Mouse (Mus musculus): ENCODE data around the gene Spire2. TPM values are rescaled to one million over a fixed set of nuclear protein-coding genes. Genes with fewer than 3 reads are reported as not detected.

The Spire2 gene
- polyA plus RNA-seq, 1 experiment from 2014 or later, result 40.2 TPM

DNA sequence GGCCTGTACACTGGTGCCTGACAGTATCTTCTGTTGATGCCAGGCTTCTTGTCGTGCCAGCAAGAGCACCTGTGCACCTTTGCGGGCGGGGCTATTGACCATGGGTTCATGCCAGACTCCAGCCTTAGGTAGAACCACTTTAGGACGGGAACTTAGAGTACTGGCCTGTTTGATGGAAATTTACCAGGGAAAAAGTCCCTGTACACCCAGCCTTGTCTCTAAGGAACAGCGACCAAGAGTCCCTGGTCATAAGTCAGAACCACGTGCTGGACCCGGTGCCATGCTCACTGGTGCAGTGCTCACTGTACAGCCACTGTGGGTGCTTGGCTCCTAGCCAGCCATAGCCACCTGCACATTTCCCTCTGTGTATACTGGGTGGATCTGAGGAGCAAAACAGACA is 56.5 kb downstream of the Spire2 start:
- no peak overlapping the region for H3K9ac ChIP-seq
- WGBS, result 95% methylated on average over 7 of the region's 7 CpGs

DNA sequence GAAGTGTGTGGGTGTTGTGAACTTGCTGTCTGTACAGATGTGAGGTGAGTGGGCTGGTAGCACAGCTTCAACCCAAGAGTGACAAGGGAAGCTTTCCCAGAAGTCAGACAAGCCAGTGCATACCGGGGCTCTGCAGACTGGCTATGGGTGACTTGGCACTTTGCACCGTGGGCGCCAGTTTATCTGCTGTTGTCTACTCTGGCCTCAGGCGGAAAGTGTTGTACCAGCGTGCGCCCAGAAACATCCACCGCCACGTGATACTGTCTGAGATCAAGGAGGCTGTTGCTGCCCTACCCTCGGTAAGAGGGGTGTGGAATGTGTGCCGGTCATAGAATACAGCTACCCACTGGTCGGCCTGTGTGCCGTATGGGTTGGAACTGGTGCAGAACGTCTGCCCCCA is 65.8 kb downstream of the Spire2 start:
- Histone ChIP-seq H3K27ac (replicated peaks) (no peak overlapping the region), H3K9me3 (no peaks in the 10 kb centered on the region), H3K9ac (no peak overlapping the region), H3K27me3 (no peaks in the 10 kb centered on the region), H3K4me3 (no peak overlapping the region), H3K4me1 (replicated peaks) (no peaks in the 10 kb centered on the region), H3K4me2 (no peak overlapping the region), H3K36me3 (peaks cover 100% of the 10 kb centered on the region)
- no peak for ATAC-seq (ENCODE audit: low read depth)
- WGBS, result 95% methylated on average over 13 of the region's 13 CpGs

More for the DNA sequence above, 56.5 kb downstream of the Spire2 start:
- Histone ChIP-seq H3K36me3 (peaks cover 100% of the 10 kb centered on the region), H3K4me3 (no peak overlapping the region), H3K27me3 (no peaks in the 10 kb centered on the region), H3K27ac (replicated peaks) (no peak overlapping the region), H3K4me2 (no peak overlapping the region), H3K9me3 (no peaks in the 10 kb centered on the region), H3K4me1 (replicated peaks) (no peaks in the 10 kb centered on the region)
- ATAC-seq (ENCODE audit: low read depth), result no peak

DNA sequence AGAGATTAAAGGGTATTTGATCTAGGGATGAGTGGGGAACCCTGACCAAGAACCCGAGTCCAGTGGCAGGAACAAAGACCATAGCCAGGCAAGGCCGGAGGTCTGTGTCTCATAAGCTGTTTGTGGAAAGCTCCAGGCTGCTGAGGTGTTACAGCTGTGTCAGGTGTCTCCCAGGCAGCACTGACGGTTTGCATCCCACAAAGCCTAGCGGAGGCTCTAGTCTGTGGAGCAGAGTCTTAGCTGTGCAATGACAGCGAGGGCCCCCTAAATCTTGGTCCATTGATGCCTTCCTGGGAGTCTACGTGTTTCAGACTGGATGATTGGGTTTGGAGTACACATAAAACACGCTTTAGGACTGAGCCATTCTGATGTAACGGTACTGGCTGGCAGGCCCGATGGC is 69.4 kb downstream of the Spire2 start:
- WGBS, result 91% methylated on average over 9 of the region's 9 CpGs
- peaks cover 13% of the 10 kb centered on the region for H3K4me1 ChIP-seq (replicated peaks)
- H3K9ac ChIP-seq, result no peak overlapping the region
- H3K4me2 ChIP-seq, result no peak overlapping the region
- no peak for ATAC-seq (ENCODE audit: low read depth)
- no peaks in the 10 kb centered on the region for H3K9me3 ChIP-seq
- H3K36me3 ChIP-seq, result peaks cover 77% of the 10 kb centered on the region
- no peak overlapping the region for H3K4me3 ChIP-seq
- no peaks in the 10 kb centered on the region for H3K27me3 ChIP-seq
- H3K27ac ChIP-seq (replicated peaks), result no peak overlapping the region

DNA sequence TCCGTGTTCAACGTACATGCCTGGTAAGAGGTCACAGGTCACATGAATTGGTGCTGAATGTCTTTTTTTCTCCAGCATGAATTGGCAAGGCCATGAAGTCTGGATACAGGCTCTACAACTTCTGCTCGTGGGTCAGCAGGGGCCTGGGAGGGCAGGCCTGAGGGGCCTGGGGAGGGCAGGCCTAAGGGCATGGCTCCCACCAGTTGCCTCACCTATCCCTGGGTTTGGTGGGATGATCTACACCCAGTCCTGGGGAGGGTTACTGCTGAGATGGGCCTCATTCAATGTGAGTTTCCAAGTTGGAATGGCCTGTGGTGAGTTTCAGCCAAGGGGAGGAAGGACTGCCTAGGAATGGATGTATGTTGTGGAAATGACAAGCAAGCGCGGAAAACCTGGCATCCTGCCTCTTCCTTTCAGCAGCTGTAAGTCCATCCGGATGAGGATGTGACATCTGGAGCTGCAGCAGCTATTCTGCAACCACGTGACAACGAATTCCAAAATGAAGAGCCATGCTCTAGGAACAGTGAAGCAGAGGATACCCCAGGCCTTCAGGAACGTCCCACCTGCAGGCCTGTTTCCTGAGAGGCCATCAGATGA is 70.3 kb downstream of the Spire2 start:
- H3K27me3 ChIP-seq, result no peaks in the 10 kb centered on the region; the same call in 1 of the 2 replicates
- H3K36me3 ChIP-seq, result peaks cover 68% of the 10 kb centered on the region
- peaks cover 15% of the 10 kb centered on the region for H3K4me1 ChIP-seq (replicated peaks)
- H3K9ac ChIP-seq, result no peak overlapping the region
- ATAC-seq (ENCODE audit: low read depth), result no peak
- H3K4me2 ChIP-seq, result no peak overlapping the region
- no peak overlapping the region for H3K4me3 ChIP-seq
- WGBS, result 86% methylated on average over 9 of the region's 9 CpGs
- H3K27ac ChIP-seq (replicated peaks), result no peak overlapping the region
- H3K9me3 ChIP-seq, result no peaks in the 10 kb centered on the region

DNA sequence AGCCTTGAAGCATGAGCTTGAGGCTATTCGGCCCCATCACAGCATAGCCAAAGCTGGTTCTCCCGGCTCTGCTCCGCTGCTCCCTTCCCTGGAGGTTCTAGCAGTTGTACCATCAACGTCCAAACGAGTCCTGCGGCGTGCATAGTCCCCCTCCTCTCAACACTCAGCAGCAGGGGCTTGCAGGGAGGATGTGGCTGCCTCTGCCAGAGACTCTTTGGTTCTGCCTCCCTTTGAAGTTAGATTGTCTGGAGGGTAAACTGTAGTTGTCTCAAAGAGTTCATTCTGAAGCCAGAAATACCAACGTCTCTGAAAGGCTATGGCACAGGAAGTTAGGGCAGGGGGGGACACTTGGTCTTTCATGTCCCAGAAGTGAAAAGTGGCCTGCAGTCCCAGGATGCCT is 72.0 kb downstream of the Spire2 start:
- ATAC-seq (ENCODE audit: low read depth), result no peak
- Histone ChIP-seq H3K4me3 (no peak overlapping the region), H3K4me2 (no peak overlapping the region), H3K36me3 (peaks cover 51% of the 10 kb centered on the region), H3K27me3 (no peaks in the 10 kb centered on the region; the same call in 1 of the 2 replicates), H3K27ac (replicated peaks) (no peak overlapping the region), H3K9me3 (no peaks in the 10 kb centered on the region), H3K9ac (0 out of 2 replicates have a peak overlapping the region, but pooled peaks have one; percentile 34), H3K4me1 (replicated peaks) (peaks cover 22% of the 10 kb centered on the region)
- 37% methylated on average over 8 of the region's 8 CpGs for WGBS

DNA sequence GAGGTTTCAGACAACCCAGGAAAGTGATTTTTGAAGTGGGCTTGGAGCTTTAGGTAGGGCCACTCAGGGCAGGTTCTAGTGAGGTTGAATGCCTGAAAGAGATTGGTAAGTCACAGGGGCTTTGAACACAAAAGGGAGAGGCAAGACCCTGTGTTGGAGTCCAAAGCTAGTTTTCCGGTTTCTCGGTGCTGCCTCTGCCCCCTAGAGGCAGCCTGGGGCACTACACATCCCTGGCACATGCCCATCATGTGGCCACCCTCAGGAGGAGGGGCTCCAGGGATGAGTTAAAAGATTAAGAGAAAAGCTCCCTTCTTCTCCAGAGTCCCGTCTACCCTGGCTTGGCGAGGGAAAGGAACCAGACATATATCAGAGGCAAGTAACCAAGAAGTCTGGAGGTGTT is 74.3 kb downstream of the Spire2 start, which contains the start of gene Mc1r:
Gene Mc1r, plus strand, starts transcription at position 322 of the 400 bp plus-strand sequence.
- H3K4me3 ChIP-seq, result no peak within 1 kb of the TSS
- no peak within 1 kb of the TSS for H3K9ac ChIP-seq
- no peak within 1 kb of the TSS for H3K27ac ChIP-seq (replicated peaks)
- H3K4me1 ChIP-seq (replicated peaks), result peaks cover 34% of the 10 kb centered on the region
- H3K27me3 ChIP-seq, result no peaks in the 10 kb centered on the region; the same call in 1 of the 2 replicates
- 7% methylated on average over 4 of the region's 4 CpGs for WGBS
- peaks cover 28% of the 10 kb centered on the region for H3K36me3 ChIP-seq
- 0 out of 2 replicates have a peak within 1 kb of the TSS, but pooled peaks have one; percentile 7 for H3K4me2 ChIP-seq
- H3K9me3 ChIP-seq, result no peaks in the 10 kb centered on the region
- no peak for ATAC-seq (ENCODE audit: low read depth)

DNA sequence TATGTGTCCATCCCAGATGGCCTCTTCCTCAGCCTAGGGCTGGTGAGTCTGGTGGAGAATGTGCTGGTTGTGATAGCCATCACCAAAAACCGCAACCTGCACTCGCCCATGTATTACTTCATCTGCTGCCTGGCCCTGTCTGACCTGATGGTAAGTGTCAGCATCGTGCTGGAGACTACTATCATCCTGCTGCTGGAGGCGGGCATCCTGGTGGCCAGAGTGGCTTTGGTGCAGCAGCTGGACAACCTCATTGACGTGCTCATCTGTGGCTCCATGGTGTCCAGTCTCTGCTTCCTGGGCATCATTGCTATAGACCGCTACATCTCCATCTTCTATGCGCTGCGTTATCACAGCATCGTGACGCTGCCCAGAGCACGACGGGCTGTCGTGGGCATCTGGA is 75.1 kb downstream of the Spire2 start:
- Histone ChIP-seq H3K4me3 (no peak overlapping the region), H3K36me3 (peaks cover 20% of the 10 kb centered on the region), H3K9ac (no peak overlapping the region), H3K4me2 (no peak overlapping the region), H3K9me3 (no peaks in the 10 kb centered on the region), H3K4me1 (replicated peaks) (peaks cover 34% of the 10 kb centered on the region), H3K27ac (replicated peaks) (no peak overlapping the region), H3K27me3 (no peaks in the 10 kb centered on the region; the same call in 1 of the 2 replicates)
- 92% methylated on average over 13 of the region's 13 CpGs for WGBS
- ATAC-seq (ENCODE audit: low read depth), result no peak

DNA sequence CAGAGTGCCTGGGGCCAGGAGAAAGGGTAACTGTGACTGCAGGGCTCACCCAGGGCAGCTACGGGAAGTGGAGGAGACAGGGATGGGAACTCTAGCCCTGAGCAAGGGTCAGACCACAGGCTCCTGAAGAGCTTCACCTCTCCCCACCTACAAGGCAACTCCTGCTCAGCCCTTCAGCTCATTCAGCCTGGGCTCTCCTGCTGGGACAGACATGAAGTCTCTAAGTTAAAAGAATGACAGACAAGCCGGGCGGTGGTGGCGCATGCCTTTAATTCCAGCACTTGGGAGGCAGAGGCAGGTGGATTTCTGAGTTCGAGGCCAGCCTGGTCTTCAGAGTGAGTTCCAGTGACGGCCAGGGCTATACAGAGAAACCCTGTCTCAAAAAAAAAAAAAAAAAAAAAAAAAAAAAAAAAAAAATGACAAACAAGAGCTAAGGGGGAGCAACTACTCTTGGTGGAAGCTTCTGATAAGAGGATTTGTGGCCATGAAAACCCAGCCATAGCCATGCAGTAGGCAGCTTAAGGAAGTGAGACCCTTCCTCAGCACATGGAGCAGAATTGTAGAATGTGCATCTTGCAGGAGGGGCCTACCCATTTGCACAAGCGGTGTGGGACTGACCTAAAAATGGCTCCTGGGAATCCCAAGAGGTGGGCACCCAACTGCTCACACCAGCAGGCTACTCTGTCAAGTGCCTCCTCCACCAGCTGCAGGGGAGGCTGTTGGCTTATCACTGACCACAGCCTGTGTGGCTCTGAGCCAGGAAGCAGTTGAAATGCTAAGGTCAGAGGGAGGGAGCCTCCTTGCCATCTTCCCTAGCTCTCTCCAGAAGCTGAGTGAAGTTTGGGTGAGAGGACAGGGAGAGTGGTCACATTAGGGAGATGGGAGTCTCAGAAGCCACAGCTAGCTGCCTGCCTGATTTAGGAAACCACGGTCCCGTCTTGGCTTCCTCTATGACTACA is 76.4 kb downstream of the Spire2 start:
- 75% methylated on average over 9 of the region's 9 CpGs for WGBS
- Histone ChIP-seq H3K9ac (peak overlapping the region; percentile 100), H3K36me3 (peaks cover 7% of the 10 kb centered on the region; the same call in 1 of the 2 replicates), H3K4me3 (peak overlapping the region; percentile 87), H3K27me3 (no peaks in the 10 kb centered on the region; the same call in 1 of the 2 replicates), H3K9me3 (no peaks in the 10 kb centered on the region), H3K27ac (replicated peaks) (peak overlapping the region; percentile 98), H3K4me1 (replicated peaks) (peaks cover 34% of the 10 kb centered on the region), H3K4me2 (peak overlapping the region; percentile 85)
- ATAC-seq (ENCODE audit: low read depth), result no peak

DNA sequence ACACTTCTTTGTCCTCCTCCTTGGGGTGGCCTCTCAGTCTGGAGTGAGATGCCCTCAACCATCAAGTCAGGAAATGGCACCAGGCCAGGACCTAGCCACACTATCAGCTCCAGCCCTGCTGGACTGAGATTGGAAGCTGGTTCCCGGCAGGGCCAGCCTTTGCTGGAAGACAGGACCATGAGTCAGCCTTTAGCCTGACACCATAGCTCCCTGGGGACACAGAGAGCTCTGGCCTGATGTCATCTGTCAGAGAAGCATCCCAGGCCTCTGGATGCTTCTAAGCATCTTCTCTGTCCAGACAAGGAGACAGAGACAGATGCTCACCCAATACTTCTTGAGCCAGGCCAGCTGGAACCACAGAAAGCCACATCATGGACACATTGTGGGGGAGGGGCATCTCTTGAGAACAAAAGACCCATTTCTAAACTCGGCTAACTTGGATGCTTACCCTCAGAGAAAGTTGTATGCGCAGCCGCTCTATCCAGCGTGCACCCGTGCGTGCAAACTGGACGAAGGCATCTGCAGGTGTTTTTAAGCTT is 77.6 kb downstream of the Spire2 start:
- WGBS, result 24% methylated on average over 8 of the region's 8 CpGs

DNA sequence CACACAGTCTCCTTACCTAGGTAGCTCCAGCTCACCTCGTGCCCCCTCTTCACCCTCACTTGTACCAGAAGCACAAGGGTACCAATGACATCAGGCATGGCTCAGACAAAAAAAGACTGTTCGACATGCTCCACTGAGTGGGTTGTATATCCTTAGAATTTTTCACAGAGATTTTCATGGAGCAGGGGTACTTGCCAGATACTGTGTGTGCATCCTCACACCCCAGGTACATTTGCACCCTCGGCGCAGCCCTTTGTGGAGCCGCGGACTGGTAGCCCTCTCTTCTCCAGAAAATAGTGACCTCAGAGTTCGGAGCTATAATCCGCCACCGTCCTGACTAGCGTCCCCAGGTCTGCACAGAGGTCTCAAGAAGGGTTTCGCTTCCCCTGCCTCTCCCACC is 78.3 kb downstream of the Spire2 start:
- peak overlapping the region; percentile 85 for H3K4me2 ChIP-seq

More for the DNA sequence above, 77.6 kb downstream of the Spire2 start:
- H3K4me3 ChIP-seq, result peak overlapping the region; percentile 87
- peak overlapping the region; percentile 100 for H3K9ac ChIP-seq
- H3K9me3 ChIP-seq, result no peaks in the 10 kb centered on the region
- H3K27ac ChIP-seq (replicated peaks), result peak overlapping the region; percentile 98
- peak overlapping the region; percentile 85 for H3K4me2 ChIP-seq
- peaks cover 31% of the 10 kb centered on the region for H3K4me1 ChIP-seq (replicated peaks)
- no peak for ATAC-seq (ENCODE audit: low read depth)
- H3K36me3 ChIP-seq, result no peaks in the 10 kb centered on the region
- H3K27me3 ChIP-seq, result no peaks in the 10 kb centered on the region; the same call in 1 of the 2 replicates

DNA sequence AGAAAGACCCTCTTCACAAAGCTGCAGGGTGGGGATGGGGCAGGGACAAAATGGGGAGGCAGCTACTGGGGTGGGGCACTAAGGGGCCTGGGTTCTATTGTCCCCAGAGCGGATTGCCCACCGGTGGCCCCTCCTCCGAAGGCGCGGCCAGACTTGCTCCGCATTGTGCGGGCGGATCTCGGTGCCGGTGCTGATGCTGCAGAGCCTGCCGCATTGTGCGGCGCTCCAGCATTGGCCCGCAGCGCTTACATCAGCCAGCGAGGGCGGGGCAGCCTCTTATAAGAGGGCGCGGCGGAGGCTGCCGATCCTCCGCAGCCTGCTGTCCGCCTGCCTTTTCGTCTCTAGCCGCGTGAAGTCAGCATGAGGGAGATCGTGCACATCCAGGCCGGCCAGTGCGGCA is 78.7 kb downstream of the Spire2 start, which contains the start of gene Tubb3:
Gene Tubb3, plus strand, starts transcription at position 179 of the 400 bp plus-strand sequence.
- peak; percentile 92 for ATAC-seq (ENCODE audit: low read depth)
- no peaks in the 10 kb centered on the region; the same call in 1 of the 2 replicates for H3K27me3 ChIP-seq
- H3K4me1 ChIP-seq (replicated peaks), result peaks cover 41% of the 10 kb centered on the region
- peak within 1 kb of the TSS; percentile 98 for H3K27ac ChIP-seq (replicated peaks)
- H3K36me3 ChIP-seq, result 0 out of 2 replicates have a peak, but pooled peaks cover under 1% of the 10 kb centered on the region
- 3% methylated on average over 29 of the region's 29 CpGs for WGBS
- peak within 1 kb of the TSS; percentile 100 for H3K9ac ChIP-seq
- H3K9me3 ChIP-seq, result no peaks in the 10 kb centered on the region
- H3K4me2 ChIP-seq, result peak within 1 kb of the TSS; percentile 85
- peak within 1 kb of the TSS; percentile 87 for H3K4me3 ChIP-seq

More for the DNA sequence above, 78.3 kb downstream of the Spire2 start:
- no peaks in the 10 kb centered on the region for H3K9me3 ChIP-seq
- H3K4me3 ChIP-seq, result peak overlapping the region; percentile 87
- ATAC-seq (ENCODE audit: low read depth), result peak; percentile 12
- no peaks in the 10 kb centered on the region; the same call in 1 of the 2 replicates for H3K27me3 ChIP-seq
- peak overlapping the region; percentile 98 for H3K27ac ChIP-seq (replicated peaks)
- WGBS, result 4% methylated on average over 11 of the region's 11 CpGs
- H3K9ac ChIP-seq, result peak overlapping the region; percentile 100
- H3K36me3 ChIP-seq, result no peaks in the 10 kb centered on the region
- H3K4me1 ChIP-seq (replicated peaks), result peaks cover 37% of the 10 kb centered on the region

Measured in neural tube, embryonic 13.5 days (tissue).